Mouse (Mus musculus) liver, adult (tissue): ENCODE measurements around the gene Gpr139.

ENCODE experiments used
- GATA4 ChIP-seq: IDR thresholded peaks from 2 replicates; pipeline ENCODE4 v1.6.1; 2014; ENCODE audit warnings: mild to moderate bottlenecking, low read length; ENCODE audit not compliant: insufficient replicate concordance

The Gpr139 gene

DNA sequence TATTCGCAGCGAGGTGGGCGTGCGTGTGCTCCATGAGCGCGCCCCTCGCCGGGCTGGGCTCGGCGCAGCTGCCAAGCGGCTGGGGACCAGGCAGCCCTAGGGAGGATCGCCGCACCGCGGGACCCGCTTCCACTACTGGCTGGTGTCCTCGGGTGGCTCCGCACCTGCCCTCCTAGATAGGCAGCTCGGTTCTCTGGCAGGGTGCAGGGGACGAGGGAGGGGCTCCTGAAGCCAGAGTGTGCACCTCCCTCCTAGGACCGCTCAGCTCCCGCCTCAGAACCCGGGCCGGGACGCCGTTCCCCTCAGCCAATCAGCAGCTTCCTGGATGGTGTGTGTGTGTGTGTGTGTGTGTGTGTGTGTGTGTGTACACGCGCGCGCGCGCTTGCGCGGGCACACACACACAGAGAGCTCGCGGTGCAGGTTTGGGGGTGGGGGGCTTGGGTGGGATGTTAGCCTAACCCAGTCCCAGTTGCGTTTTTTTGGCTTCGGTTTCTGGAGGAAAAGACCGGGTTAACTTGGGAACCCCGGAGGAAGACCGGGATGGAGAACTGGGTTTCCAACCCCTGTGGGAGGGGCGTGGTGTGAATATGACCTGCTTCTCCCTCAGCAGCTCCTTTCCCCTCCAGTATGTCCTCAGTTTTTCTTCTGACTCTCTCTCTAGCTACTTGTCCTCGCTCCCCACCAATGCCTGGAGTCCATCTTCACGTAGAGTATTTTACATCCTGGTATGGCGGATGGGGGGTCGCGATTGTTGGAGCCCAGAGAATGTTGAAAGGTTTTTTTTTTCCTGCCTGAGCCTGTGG is at the start of gene Gpr139:
TSS of gene Gpr139 (minus strand) at position 263 of the 803 bp plus-strand sequence.
- TF ChIP-seq GATA4 = no peak

DNA sequence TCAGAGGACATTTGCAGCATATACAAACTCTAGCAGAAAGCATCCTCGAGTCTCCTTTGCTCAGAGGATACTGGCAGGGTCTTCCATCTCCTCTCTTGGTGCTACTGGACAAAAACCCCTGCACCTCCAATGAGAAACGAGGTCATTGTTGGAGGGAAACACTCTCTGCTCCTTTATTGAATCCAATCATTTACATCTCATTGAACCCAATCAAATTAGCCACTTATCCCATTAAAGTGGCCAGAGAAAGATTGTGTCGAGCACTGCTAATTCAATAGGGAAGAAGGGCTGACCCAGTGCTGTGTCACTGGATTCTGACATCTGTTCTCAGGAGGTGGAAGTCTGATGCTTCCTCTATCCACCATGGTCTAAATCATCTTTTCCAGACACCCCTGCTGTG is 46.6 kb upstream of the Gpr139 start:
- no peak for TF ChIP-seq GATA4

DNA sequence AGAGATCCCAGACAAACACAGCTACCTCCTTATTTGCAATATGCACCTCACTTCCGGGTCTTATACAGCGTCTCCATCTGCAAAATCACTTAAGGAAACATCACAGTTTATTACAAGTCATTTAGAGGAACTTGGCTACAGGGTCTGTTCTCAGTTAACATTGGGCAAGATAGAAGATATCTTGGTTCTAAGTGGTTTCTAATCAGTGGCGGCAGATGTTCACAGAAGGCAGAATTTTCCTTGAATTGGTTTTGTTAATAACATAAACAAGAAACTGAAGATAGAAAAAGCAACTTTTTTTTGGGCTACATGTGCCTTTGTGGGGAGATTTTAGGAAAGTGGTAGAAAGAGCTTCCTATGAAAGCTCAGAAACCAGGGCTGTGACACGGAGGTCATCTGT is 38.3 kb upstream of the Gpr139 start:
- TF ChIP-seq GATA4 = no peak

DNA sequence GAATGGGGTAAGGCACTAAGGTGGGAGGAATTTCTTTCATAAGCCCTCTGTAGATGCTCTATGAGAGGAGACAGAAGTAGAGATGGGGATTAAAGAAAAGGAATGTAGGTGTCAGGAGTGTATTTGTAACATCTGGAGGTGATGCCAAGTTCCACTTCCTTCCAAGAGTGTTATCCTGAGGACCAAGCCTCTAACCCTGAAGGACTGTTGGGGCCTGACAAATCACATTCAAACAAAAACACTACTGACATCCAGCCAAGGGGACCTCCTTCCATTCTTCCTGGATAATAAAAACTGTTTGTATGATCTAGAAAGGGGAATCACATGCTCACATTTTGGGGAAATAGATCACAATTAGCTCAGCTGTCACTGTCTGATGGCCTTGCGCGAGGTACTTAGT is 34.7 kb upstream of the Gpr139 start:
- no peak for TF ChIP-seq GATA4

DNA sequence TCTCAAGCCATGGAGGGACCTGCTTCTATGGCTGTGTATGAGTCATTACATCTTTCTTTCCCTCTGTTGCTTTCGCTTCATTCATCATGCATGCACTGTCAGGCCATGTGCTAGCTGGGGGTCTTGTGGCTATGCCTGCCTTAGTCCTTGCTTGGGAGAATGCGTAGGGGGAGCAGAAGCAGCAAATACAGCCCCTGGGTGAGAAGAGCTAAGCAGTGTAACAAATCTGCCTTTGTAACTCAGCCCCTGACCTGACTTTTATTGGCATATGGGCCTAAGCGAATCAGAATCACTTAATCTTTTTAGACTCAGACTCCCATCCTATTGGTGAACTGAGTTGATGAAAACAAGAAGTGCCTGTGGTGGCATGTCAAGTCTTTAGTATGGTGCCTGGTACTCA is 22.8 kb upstream of the Gpr139 start:
- no peak for TF ChIP-seq GATA4

DNA sequence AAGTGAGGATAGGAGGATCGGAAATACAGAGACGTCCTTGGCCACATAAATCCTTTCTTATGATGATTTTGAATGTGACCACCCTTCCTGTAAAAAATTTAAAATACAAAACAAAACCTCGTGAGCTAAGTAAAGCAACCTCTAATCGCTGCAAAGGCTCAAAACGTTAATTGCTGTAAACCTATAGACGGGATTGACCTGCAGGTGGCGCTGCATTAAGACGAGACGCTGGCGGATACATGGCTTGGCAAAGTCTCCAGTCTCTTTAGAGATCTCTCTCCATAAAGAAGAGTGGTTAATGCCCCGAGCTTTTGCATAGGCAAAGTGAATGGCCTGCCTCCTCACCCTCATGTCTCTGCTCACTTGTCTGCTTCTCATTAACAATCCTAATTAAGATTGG is 2.0 kb upstream of the Gpr139 start:
- TF ChIP-seq GATA4 = no peak

DNA sequence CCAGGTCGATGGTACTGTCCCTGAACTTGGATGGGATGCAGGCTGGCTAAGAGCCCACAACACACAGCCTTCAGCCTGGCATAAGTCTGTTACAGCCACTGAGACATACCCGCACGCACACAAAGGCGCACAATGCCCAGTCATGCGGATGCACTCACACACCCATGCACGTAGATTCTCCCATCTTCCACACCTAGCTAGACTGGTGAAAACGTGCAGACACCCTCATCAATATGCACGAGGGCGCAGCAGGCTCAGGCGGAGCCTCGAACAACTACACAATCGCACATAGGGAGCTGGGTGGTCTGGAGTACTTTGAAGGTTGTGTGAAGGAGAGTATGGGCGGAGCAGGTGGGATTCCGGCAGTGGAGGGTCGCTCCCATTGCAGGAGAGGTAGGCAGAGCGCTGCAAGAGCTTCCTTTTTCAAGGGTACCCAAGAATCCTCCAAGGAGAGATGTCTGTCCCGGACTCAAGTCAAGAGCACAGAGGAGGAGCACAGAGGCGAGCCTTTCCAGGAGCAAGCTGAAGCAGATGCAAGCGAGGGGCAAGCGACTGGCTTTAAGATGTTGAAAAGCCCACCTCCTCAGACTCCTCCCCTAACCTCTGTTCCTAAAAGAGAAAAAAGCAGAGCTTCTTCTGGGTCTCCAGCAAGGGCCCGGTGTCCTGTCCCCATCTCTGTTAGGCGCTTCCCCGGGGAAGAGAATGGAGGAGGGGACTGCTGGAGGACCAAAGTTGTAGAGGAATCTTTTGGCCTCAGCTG is 958 bp upstream of the Gpr139 start:
- TF ChIP-seq GATA4 = no peak

DNA sequence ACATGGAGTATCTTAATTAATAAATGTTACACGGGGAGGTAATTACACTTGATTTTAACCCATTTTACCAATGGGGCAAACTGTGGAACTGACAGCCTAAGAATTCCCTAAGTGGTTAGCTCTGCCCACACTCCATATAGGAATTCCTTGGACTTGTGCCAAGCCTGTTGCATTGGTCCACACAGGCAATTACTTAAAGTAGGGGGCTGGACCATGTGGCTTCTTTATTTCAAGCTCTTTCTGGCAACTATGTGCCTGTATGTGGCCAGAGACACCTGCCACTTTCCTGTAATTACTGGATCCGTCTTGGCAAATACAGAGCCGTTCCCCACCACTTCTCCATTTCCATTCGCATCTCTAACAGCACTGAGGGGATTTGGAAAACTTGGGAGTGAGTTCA is 3.4 kb downstream of the Gpr139 start:
- TF ChIP-seq GATA4 = no peak

DNA sequence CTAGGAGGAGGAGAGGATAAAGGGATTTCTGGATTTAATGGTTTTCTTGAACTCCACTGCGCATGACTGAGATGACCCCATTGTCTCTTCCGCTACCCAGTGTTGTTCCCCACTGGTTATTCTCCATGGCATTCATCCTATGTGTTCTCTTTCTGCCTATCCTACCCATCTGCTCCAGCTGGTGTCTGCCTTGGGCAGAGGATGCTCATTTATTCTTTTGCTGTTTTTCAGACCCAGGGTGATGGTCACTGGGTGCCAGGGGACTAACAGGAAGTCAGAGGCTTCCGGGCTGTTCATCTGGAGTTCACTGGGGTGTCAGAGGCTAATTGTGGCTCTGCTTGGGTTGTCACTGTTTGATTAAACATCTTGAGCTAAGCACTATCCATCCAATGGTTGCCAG is 24.4 kb downstream of the Gpr139 start:
- TF ChIP-seq GATA4 = no peak

DNA sequence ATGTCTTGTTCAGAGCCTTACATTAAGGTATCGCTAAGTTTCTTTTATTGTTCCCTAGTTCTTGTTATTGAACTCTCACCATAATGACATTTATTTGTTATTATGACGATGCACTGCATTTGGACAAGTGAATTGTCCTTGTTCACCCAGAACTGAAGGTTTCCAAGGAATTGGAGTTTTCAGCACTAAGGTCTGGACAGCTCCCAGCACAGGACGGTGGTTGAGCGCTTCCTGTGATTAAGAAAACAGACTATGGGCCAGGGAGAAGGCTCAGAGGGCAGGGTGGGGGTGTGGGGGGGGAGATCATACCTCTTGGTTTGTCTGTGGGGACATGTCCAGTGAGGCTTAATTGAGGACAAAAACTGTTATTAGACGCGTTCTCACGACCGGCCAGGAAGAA is 72.6 kb downstream of the Gpr139 start:
- no peak for TF ChIP-seq GATA4

DNA sequence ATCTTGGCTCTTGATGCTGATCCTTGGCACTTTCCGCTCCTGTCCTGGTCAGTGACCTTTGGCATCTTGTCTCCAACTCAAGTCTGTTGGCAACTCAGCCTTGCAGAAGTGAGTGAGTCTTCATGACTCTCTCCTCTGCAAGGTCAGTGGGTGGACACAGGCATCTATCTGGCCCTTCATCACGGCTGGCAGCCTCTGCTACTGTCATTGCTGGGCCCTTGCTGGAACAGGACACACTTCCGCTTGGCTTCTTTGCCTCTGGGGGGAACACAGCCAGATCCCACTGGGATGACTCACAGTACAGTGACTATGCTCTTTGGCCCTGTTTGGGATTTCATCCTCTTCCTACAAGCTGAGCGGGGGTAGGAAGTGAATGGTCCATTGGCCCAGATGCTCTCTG is 78.5 kb downstream of the Gpr139 start:
- no peak for TF ChIP-seq GATA4

DNA sequence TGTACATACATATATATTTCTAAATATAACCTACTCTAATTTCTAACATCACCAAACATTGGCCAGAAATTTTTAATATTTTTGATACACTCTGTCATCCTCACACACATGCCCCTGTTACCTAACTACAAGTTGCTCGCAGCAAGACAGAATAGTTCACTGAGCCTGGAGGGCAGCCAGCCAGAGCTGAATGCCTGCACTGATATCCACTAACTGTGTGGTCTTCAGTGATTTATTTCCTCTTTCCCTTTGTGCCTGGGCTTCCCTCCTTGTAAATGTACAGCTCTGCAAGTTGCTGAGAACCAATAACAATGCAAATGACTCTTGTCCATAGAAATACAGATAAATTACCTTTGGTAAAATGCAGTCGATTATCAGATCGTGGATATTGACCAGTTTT is 87.8 kb downstream of the Gpr139 start:
- no peak for TF ChIP-seq GATA4
